Mouse (Mus musculus) kidney, embryonic 15.5 days (tissue): ENCODE results near the gene Usp35. TPM values are rescaled to one million over a fixed set of nuclear protein-coding genes. Genes with fewer than 3 reads are reported as not detected.

Experiments used
- ATAC-seq: fragments of 200-750 bp; cut with Nextera tagmentation; replicated peaks from 2 replicates; pipeline ENCODE4 v1.8.0; 2017; ENCODE audit warnings: moderate TSS enrichment; ENCODE audit not compliant: low FRiP score
- H3K27ac ChIP-seq: fragments of 300-500 bp; sonication (generic); 2 replicates; pipeline ENCODE4 v1.5.1; 2015; ENCODE audit warnings: mild to moderate bottlenecking, inconsistent platforms
- H3K27me3 ChIP-seq: fragments of 300-500 bp; sonication (generic); 2 replicates; pipeline ENCODE4 v1.6.1; 2015; ENCODE audit warnings: inconsistent platforms
- H3K36me3 ChIP-seq: fragments of 300-500 bp; sonication (generic); 2 replicates; pipeline ENCODE4 v1.6.1; 2015; ENCODE audit warnings: inconsistent platforms
- H3K4me1 ChIP-seq: fragments of 300-500 bp; sonication (generic); 2 replicates; pipeline ENCODE4 v1.6.1; 2015; ENCODE audit warnings: inconsistent platforms
- H3K4me2 ChIP-seq: fragments of 300-500 bp; sonication (generic); 2 replicates; pipeline ENCODE4 v1.6.1; 2015; ENCODE audit warnings: moderate library complexity, mild to moderate bottlenecking, inconsistent platforms
- H3K4me3 ChIP-seq: fragments of 300-500 bp; sonication (generic); replicated peaks from 2 replicates; pipeline ENCODE4 v1.5.1; 2015; ENCODE audit warnings: mild to moderate bottlenecking, inconsistent platforms
- H3K9ac ChIP-seq: fragments of 300-500 bp; sonication (generic); 2 replicates; pipeline ENCODE4 v1.6.1; 2015; ENCODE audit warnings: mild to moderate bottlenecking, inconsistent platforms
- H3K9me3 ChIP-seq: fragments of 300-500 bp; sonication (generic); replicated peaks from 2 replicates; pipeline ENCODE4 v1.6.1; 2016; ENCODE audit warnings: inconsistent platforms
- WGBS: fragments of 180-500 bp; shearing (Covaris S2); methylation state at CpG from one replicate; pipeline ENCODE4 v1.1.7; 2015; ENCODE audit warnings: mixed read lengths; 5-methylcytosine and 5-hydroxymethylcytosine counted together
- polyA plus RNA-seq: library from polyadenylated mRNA; unstranded; fragments of >200 nt; fragmentation: Nextera tagmentation; extraction: Ambion mirVana; gene quantifications from 2 replicates; pipeline ENCODE4 v1.2.1, GENCODE M21; 2015

Usp35 gene
- polyA plus RNA-seq, 1 experiment from 2014 or later = 1.9 TPM

DNA sequence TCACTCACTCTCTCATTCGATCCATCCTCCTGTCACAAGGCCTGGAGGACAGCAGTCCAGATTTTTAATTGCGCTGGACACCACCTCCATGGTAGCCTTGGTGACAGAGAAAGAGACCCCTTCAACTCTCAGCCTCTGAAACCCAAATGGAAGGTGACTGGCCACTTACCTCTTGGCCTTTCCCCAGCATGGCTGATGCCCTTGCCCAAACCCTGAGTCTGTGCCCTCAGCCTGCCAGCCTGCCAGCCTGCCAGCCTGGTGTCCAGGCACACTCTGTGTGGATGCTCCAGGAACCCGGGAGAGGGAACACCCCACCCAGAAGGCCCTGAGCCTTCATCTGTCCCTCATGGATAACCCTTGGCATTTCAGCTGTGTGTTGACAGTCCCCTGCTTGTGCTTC, 2.1 kb downstream of the Usp35 start:
- Histone ChIP-seq H3K27me3 (peaks cover 27% of the 10 kb centered on the region), H3K9ac (no peak overlapping the region), H3K36me3 (no peaks in the 10 kb centered on the region), H3K9me3 (no peaks in the 10 kb centered on the region), H3K4me2 (no peak overlapping the region), H3K4me3 (no peak overlapping the region), H3K27ac (no peak overlapping the region), H3K4me1 (peaks cover 38% of the 10 kb centered on the region)
- no peak for ATAC-seq
- WGBS = 85% methylated on average over 3 of the region's 3 CpGs

DNA sequence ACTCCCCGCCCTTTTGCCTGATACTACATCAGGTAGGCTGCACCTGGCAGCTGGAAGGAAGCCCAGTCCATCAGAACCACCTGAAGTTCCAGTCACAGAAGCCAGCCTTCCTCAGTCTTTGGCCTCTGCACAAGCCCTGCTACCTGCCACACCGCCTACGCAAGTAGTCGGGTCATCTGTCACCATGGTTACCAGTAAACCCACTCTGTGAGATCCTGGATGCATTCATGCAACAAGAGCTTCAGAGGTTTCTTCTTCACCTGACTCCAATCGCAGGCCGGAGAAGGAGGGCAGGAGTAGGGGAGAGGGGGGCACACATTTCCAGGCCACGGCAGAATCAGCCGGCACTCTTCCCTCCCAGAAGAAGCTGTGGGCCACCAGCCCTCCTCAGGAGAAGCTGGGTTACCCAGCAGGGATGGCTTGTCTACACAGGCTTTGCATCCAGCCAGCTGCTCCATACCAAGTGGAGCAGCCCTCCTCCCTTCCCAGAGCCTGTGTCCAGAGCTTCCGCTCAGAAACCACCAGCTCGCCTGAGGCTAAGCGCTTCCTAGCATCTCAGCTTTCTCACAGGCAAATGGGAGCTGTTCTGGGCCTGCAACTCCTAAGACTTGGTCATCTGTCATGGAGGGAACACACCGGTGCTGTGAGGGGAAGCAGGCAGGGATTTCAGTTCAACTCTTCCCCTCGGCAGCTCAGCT, 2.8 kb downstream of the Usp35 start:
- peaks cover 33% of the 10 kb centered on the region for H3K27me3 ChIP-seq
- no peaks in the 10 kb centered on the region for H3K36me3 ChIP-seq
- no peak for ATAC-seq
- peaks cover 38% of the 10 kb centered on the region for H3K4me1 ChIP-seq
- H3K4me3 ChIP-seq = no peak overlapping the region
- H3K27ac ChIP-seq = no peak overlapping the region
- no peak overlapping the region for H3K4me2 ChIP-seq
- WGBS = 58% methylated on average over 13 of the region's 13 CpGs
- H3K9me3 ChIP-seq = no peaks in the 10 kb centered on the region
- H3K9ac ChIP-seq = no peak overlapping the region

DNA sequence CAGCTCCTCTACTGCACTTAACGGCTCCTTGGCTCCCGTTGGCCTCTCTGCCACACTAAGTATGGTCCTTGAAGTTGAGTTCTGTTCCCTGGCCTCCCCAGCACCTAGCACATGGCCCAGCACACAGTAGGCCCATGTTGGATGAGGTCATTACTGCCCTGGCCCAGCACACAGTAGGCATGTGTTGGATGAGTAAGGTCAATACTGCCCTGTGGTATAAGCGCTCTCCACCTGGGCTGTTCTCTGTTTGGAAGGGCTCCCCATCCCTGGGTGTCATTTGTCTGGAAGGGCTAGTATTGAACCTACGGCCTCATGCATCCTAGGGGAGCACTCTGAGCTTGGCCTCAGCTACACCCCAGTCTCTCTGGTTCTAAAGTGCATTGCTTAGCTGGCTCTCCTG, 4.4 kb downstream of the Usp35 start:
- H3K4me2 ChIP-seq = no peak overlapping the region
- no peak for ATAC-seq
- no peaks in the 10 kb centered on the region for H3K36me3 ChIP-seq
- no peaks in the 10 kb centered on the region for H3K9me3 ChIP-seq
- H3K4me3 ChIP-seq = no peak overlapping the region
- WGBS = 93% methylated on average over 4 of the region's 4 CpGs
- H3K4me1 ChIP-seq = peaks cover 28% of the 10 kb centered on the region
- H3K27ac ChIP-seq = no peak overlapping the region
- peaks cover 36% of the 10 kb centered on the region for H3K27me3 ChIP-seq
- no peak overlapping the region for H3K9ac ChIP-seq

DNA sequence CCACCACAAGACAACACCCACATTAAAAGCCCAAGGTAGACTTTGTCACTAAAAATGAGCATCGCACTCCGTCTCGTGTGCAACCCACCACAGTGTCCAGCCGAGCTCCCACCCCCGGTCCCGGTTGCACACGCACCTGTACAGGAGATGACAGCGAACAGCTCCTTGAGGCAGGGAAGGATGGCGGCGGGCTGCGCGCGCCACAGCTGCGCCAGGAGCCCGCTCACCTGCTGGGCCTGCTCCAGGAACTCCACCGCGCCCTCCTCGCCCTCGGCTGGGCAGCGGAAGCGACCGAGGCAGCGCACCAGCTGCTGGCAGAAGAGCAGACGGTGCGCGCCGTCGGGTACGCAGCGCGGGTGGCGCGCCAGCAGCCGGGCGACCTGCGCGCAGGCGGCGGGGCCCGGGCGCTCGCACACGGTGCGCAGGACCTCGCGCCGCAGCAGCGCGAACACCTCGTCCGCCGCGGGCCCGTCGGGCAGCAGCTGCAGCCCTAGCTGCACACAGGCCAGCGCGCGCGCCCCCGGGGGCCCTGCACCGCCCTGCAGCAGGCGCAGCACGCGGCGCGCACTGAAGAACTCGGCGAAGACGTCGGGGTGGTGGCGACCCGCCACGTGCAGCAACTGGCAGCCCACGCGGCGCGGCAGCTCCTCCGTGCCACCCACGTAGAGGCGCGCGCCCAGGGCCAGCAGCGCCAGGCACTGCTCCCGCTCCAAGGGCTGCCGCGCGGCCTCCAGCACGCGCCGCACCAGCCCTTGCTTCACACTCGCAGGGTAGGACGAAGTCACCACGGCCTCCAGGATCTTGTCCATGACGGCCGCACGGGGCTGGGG, 6.4 kb downstream of the Usp35 start:
- Histone ChIP-seq H3K4me3 (peak overlapping the region; percentile 40), H3K9me3 (no peaks in the 10 kb centered on the region), H3K27me3 (peaks cover 36% of the 10 kb centered on the region), H3K36me3 (no peaks in the 10 kb centered on the region), H3K9ac (no peak overlapping the region), H3K27ac (no peak overlapping the region), H3K4me1 (peaks cover 21% of the 10 kb centered on the region), H3K4me2 (peak overlapping the region; percentile 67)
- peak; percentile 57 for ATAC-seq
- 14% methylated on average over 96 of the region's 96 CpGs for WGBS

DNA sequence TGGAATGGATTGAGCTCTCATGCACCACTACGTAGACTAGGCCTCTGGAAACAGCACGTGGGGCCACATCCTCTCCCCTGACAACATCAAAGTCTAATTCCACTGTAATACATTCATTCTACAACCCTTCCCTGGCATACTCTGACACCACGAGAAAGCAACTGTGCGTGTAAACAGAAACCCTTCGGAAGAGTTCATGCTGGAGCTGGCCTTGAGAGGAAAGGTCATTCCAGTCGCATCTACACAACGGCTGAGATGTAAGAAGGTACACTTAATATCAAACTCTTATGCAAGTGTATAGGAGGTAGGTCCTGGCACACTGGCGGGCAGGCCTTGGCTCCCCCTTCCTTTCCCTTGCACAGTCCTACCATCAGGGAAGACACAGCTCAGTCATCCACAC, 7.5 kb downstream of the Usp35 start:
- 86% methylated on average over 8 of the region's 8 CpGs for WGBS
- Histone ChIP-seq H3K27ac (no peak overlapping the region), H3K27me3 (peaks cover 36% of the 10 kb centered on the region), H3K4me1 (peaks cover 19% of the 10 kb centered on the region), H3K36me3 (no peaks in the 10 kb centered on the region), H3K9me3 (no peaks in the 10 kb centered on the region), H3K9ac (no peak overlapping the region), H3K4me3 (no peak overlapping the region), H3K4me2 (no peak overlapping the region)
- no peak for ATAC-seq

DNA sequence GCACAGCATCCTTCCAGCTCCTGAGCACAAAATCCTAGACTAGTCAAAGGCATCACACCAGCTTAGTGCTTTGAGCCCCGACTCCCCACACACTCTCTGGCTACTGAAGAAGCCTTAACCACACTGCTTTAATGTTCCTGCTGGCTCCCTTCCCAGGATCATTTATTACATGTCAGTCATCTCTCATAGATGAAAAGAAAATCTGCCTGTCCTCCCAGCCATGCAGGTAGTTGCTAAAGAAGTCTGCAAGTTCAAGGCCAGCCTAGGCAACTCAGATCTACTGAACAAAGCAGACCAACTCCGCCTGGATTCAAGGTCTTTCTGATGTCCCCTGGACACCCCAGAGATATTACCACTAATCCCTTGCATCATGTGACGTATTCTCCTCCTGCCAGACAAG, 14.1 kb downstream of the Usp35 start:
- Histone ChIP-seq H3K27ac (no peak overlapping the region), H3K9ac (no peak overlapping the region), H3K4me2 (no peak overlapping the region), H3K4me3 (no peak overlapping the region), H3K36me3 (no peaks in the 10 kb centered on the region; the same call in 1 of the 2 replicates), H3K27me3 (no peaks in the 10 kb centered on the region), H3K4me1 (peaks cover 6% of the 10 kb centered on the region), H3K9me3 (no peaks in the 10 kb centered on the region)
- no peak for ATAC-seq
- WGBS = 84% methylated on average over 3 of the region's 3 CpGs

DNA sequence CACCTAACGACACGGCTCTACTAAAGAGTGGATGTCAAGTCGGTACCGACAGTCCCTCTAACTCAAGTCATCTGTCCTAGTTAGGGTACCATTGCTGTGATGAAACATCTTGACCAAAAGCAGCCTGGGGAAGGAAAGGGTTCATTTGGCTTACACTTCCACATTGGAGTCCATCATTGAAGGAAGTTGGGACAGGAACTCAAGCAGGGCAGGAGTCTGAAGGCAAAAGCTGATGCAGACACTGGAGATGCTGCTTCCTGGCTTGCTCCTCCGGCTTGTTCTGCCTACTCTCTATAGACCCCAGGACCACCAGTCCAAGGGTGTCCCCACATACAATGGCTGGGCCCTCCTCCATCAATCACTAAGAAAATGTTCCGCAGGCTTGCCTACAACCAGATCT, 16.2 kb downstream of the Usp35 start:
- WGBS = 82% methylated on average over 6 of the region's 6 CpGs
- Histone ChIP-seq H3K4me2 (no peak overlapping the region), H3K4me1 (peaks cover 6% of the 10 kb centered on the region), H3K9me3 (no peaks in the 10 kb centered on the region), H3K27me3 (no peaks in the 10 kb centered on the region), H3K9ac (no peak overlapping the region), H3K27ac (no peak overlapping the region), H3K4me3 (no peak overlapping the region), H3K36me3 (peaks cover 8% of the 10 kb centered on the region)
- no peak for ATAC-seq

DNA sequence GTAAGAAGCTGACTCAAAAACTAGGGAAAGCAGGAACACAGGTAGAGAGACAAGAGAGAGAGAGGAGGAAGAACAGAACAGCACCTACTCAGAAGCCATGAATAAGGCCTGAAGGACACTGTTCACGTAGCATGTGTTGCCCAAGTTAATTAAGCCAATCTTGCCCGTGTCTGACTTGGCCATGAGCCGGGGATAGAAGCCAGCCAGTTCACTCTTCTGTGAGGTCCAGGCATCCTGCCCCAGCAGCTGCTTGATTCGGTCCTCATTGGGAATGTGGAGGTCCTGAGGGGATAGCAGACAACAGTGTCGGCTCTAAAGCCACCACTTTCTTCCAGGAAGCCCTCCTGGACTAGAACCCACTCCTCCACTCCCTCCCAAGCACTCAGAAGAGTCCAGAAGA, 17.2 kb downstream of the Usp35 start:
- Histone ChIP-seq H3K27me3 (no peaks in the 10 kb centered on the region), H3K4me1 (peaks cover 6% of the 10 kb centered on the region), H3K4me3 (no peak overlapping the region), H3K27ac (no peak overlapping the region), H3K4me2 (no peak overlapping the region), H3K9ac (no peak overlapping the region), H3K36me3 (peaks cover 18% of the 10 kb centered on the region), H3K9me3 (no peaks in the 10 kb centered on the region)
- WGBS = 94% methylated on average over 5 of the region's 5 CpGs
- no peak for ATAC-seq

DNA sequence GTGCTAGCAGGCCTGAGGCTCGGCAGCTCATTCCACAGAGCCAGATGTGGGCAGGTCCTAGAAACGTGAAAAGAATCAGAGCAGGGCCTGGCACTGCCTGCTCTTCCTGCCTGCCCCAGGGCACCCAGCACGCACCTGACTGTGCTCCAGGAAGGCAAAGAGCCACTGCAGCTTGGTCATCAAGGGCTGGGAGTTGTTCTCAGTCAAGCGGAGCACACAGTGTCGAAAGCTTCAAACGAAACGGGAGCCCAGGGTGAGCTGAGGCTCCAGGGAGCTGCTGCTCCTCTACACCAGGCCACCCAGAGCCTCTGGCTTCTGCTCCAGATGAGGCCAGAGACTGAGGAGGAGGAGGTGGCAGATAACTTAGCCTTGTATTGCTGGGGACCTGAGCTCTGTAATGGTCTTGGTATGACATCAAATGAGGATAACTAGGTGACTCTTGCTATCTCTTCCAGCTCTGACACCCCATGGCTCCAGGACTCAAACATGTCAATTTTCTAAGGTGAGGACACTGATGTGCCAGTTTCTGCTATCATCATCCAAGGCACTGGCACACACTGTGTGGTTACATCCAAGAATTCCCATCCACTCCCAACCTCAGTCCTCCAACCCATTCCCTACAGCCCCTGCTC, 18.3 kb downstream of the Usp35 start:
- ATAC-seq = peak; percentile 55
- peaks cover 30% of the 10 kb centered on the region for H3K36me3 ChIP-seq
- no peak overlapping the region for H3K4me2 ChIP-seq
- no peak overlapping the region for H3K9ac ChIP-seq
- peaks cover 6% of the 10 kb centered on the region for H3K4me1 ChIP-seq
- no peaks in the 10 kb centered on the region for H3K9me3 ChIP-seq
- no peaks in the 10 kb centered on the region for H3K27me3 ChIP-seq
- no peak overlapping the region for H3K4me3 ChIP-seq
- 53% methylated on average over 7 of the region's 7 CpGs for WGBS
- H3K27ac ChIP-seq = no peak overlapping the region

DNA sequence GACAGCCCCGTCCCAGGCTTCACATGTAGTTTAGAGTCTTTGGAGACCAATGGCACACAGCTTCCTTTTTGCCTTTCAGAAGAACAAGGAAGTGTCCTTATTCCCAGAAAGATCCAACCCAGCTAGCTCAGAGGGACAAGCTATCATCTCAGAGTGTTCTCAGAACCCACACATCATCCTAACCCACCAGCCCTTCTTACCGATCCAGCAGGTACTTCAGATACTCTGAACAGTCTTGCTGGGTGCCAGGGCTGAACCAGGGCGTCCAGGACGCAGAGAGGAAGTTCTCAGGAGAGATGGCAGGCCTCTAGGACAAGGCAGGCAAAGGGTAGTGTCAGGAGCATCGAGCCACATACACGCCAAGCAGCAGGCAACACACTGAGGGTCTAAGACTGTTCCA, 19.0 kb downstream of the Usp35 start:
- 0 out of 2 replicates have a peak, but pooled peaks have one; percentile 3 for ATAC-seq
- Histone ChIP-seq H3K9ac (no peak overlapping the region), H3K4me1 (peaks cover 6% of the 10 kb centered on the region), H3K27ac (no peak overlapping the region), H3K4me3 (no peak overlapping the region), H3K36me3 (peaks cover 36% of the 10 kb centered on the region), H3K27me3 (no peaks in the 10 kb centered on the region), H3K4me2 (no peak overlapping the region), H3K9me3 (no peaks in the 10 kb centered on the region)
- WGBS = 88% methylated on average over 6 of the region's 6 CpGs

DNA sequence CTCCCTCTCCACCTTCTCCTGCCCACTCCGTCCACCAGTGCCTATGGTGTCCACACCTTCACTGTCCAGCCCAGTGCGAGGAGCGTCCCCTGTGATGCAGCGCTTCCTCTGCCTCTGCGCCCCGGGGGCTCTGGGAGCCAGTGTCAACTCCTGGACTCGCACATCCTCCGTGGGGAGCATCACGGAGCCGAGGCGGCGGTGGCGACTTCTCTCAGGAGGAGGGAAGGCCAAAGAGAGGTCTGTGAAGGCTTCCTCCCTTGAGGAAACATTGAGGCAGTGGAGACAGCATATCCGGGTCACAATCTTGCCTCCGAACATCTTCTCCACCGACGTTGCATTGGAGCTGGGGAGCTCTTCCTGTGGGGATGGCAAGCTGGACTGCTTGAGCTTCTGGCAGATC, 19.6 kb downstream of the Usp35 start:
- Histone ChIP-seq H3K4me2 (no peak overlapping the region), H3K36me3 (peaks cover 42% of the 10 kb centered on the region), H3K27me3 (no peaks in the 10 kb centered on the region), H3K27ac (no peak overlapping the region), H3K9me3 (no peaks in the 10 kb centered on the region), H3K9ac (no peak overlapping the region), H3K4me3 (no peak overlapping the region), H3K4me1 (peaks cover 6% of the 10 kb centered on the region)
- WGBS = 91% methylated on average over 17 of the region's 17 CpGs
- ATAC-seq = no peak

DNA sequence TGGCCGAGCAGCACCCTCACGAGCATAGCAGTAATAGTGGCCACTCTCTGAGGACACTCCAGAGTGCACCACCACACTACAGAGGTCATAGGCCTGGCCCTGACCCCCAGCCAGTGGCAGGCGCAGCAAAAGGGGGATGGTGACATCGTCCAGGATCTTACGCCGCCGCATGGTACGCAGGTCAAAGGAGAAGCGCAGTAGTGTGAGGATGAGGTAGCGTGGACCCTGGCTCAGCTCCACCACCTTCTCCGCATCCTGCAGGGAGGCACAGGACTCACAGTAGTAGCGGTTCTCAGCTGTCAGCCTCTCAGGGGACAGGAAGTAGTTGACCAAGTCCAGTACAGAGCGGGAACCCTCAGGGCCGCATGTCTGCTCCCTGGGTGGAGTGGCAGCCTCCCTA, 20.2 kb downstream of the Usp35 start:
- Histone ChIP-seq H3K9ac (no peak overlapping the region), H3K4me2 (no peak overlapping the region), H3K36me3 (peaks cover 47% of the 10 kb centered on the region), H3K27me3 (no peaks in the 10 kb centered on the region), H3K9me3 (no peaks in the 10 kb centered on the region), H3K4me3 (no peak overlapping the region), H3K27ac (no peak overlapping the region), H3K4me1 (peaks cover 6% of the 10 kb centered on the region)
- WGBS = 92% methylated on average over 14 of the region's 14 CpGs
- no peak for ATAC-seq
